In the genomic region with DNA sequence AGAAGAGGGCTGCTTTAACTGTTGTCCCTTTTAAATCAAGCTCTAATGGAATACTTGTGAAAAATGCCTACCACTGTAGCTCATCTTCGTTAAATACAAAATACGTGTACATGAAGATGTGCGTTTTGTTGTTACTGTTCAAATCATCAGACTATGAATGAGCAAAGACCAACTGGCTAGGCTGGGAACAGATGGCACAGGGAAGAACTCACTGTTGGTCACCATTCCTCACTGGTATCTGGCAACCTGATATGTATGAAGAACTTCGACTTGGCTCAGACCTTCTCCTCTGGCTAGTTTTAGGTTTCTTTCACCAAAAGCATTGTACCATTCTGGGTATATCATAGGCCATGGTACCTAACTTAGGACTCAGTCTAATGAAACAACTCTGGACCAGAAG, we compare ENCODE assay signal across 23 mouse cellular contexts. TPM values are rescaled to one million over a fixed set of nuclear protein-coding genes. Genes with fewer than 3 reads are reported as not detected.
DNase-seq lines count a peak whose midpoint lies in the region; ATAC-seq lines count a peak whose summit lies in the region.
"Had no signal": no experiment of that assay in that cellular context is flagged by ENCODE, and none has a peak within 500 bp of the region (broad histone marks: within the 10 kb centered on the region; RNA-seq: fewer than 3 reads in every experiment).

No protein-coding gene starts in this region.

- peaks cover 16% of the 10 kb centered on the region for H3K4me1 ChIP-seq in forebrain, embryonic 10.5 days
- H3K4me1 ChIP-seq: embryonic facial prominence, embryonic 12.5 days; heart, embryonic 13.5 days had no signal

- H3K9me3 ChIP-seq in forebrain, embryonic 10.5 days: peaks cover 4% of the 10 kb centered on the region; the same call in 1 of the 2 replicates
- H3K9me3 ChIP-seq: embryonic facial prominence, embryonic 12.5 days; forebrain, embryonic 13.5 days had no signal

- DNase-seq in cerebellum, adult 11-12 months: peak; percentile 78
- DNase-seq in cerebellum, adult 8-10 months: peak; percentile 57
- DNase-seq in cerebellum, postnatal 14 days: peak; percentile 39 to 70
- no peak for DNase-seq in adrenal gland, postnatal 4 days (ENCODE audit: low spot score in 2 of 2)
- no peak for DNase-seq in forebrain, embryonic 10.5 days (ENCODE audit: extremely low spot score, low spot score)
- DNase-seq: adrenal gland, adult 2 months; adrenal gland, postnatal 25 days; forebrain, postnatal 0 days; gastrocnemius, adult 2 months; gastrocnemius, postnatal 25 days; heart, postnatal 4 days; kidney, adult 11 months; kidney, adult 9 months had no signal

- no peak overlapping the region for H3K4me3 ChIP-seq in forebrain, embryonic 10.5 days
- H3K4me3 ChIP-seq: embryonic facial prominence, embryonic 12.5 days; forebrain, embryonic 13.5 days; gastrocnemius, adult 2 months; heart, embryonic 13.5 days; hindbrain, embryonic 12.5 days had no signal

- ATAC-seq in erythroid progenitor cell, adult 5-6 weeks (replicated peaks; ENCODE audit: low FRiP score, poor library complexity, severe bottlenecking): no peak
- ATAC-seq: forebrain, embryonic 13.5 days; forebrain, postnatal 0 days; hindbrain, embryonic 16.5 days; inflammation-experienced regulatory T-cells, adult 6 months had no signal

- H3K27me3 ChIP-seq in forebrain, embryonic 10.5 days (ENCODE audit: poor library complexity, severe bottlenecking): no peaks in the 10 kb centered on the region
- H3K27me3 ChIP-seq: embryonic facial prominence, embryonic 12.5 days; forebrain, embryonic 13.5 days; heart, embryonic 13.5 days; hindbrain, embryonic 12.5 days had no signal

- no peaks in the 10 kb centered on the region for H3K36me3 ChIP-seq in forebrain, embryonic 10.5 days (replicated peaks)
- H3K36me3 ChIP-seq: embryonic facial prominence, embryonic 12.5 days; heart, embryonic 13.5 days; hindbrain, embryonic 12.5 days had no signal

- H3K27ac ChIP-seq in forebrain, embryonic 10.5 days: no peak overlapping the region
- H3K27ac ChIP-seq: embryonic facial prominence, embryonic 12.5 days; forebrain, embryonic 13.5 days; gastrocnemius, adult 2 months; heart, embryonic 13.5 days; hindbrain, embryonic 12.5 days had no signal

- 93% methylated on average over 4 of the region's 4 CpGs for WGBS in forebrain, embryonic 10.5 days

RNA-seq across cellular contexts. Expression of gene Slc13a1, which starts 59.4 kb away (rescaled TPM):
- 1 to 10 TPM in 1 of 2 experiments, under 1 TPM in 1; 0.28 to 5.5 TPM for total RNA-seq in adrenal gland, postnatal 4 days (2021)
- 0.05 and 0.20 TPM in 2 replicates for polyA plus RNA-seq in forebrain, embryonic 10.5 days (2016; fragmentation: Nextera tagmentation; extraction: Ambion mirVana)
- 0.84 TPM in 1 of 2 replicates, not detected in the other for total RNA-seq in erythroid progenitor cell, adult 5-6 weeks (2015; ENCODE audit: low replicate concordance)
- not detected in 2 replicates for total RNA-seq in erythroid progenitor cell, adult 5-6 weeks (2017; ENCODE audit: low replicate concordance)
- total RNA-seq: gastrocnemius, postnatal 25 days; granulocyte monocyte progenitor cell, adult 5-6 weeks had no signal
- polyA plus RNA-seq: adrenal gland, adult 2 months; brain, embryonic 14.5 days; cortical plate, adult 2 months; inflammation-experienced regulatory T-cells, adult 6 months had no signal

Comparison
In these comparisons a context has a peak if more than half of its experiments do, and no peak if none do; other contexts are left out.
1. DNase-seq: peak in cerebellum, adult 11-12 months (single experiment), cerebellum, adult 8-10 months (single experiment) and cerebellum, postnatal 14 days (2 of 2); none in adrenal gland, postnatal 4 days (0 of 2) and forebrain, embryonic 10.5 days (single experiment).